ENCODE assay signal across 7 mouse cellular contexts in the genomic region with DNA sequence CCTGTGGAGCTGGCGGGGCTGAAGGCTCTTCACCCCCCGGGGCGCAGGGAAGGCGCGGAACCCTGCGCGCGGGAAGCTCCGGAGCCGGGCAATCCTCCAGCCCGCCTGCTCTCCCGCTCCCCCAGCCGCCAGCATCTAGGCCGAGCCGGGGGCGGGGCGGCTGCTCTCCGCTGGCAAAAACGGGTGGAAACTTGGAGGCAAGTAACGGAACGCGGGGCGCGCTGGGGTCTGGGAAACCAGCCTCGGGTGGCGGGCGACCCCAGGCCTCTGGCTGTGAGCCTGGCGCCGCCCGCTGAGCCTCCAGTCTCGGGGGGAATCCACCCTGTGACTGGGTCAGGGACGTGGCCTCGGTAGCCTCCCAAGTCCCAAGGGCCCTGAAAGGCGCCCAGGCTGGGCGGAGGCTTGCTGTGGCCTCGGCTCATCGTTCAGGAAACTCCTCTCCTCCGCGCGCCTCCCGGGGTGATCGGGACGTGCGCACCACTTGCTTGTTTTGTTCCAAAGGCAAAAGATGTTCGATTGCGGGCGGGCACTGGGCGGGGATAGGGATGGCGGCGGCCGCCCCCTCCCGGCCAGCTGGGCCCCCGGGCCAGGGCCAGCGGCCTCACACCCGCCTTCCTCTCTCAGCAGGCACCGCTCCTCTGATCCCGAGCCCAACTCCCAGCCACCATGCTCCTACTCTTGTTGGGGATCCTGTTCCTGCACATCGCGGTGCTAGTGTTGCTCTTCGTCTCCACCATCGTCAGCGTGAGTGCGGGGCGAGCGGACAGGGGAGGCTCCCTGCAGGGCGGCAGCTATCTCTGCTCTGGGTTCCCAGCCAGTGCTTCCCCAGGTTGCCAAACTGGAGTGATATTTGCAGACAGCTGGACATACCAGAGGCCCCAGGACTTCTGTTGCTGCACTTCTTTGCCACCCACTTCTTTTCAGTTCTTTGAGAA. TPM values are rescaled to one million over a fixed set of nuclear protein-coding genes. Genes with fewer than 3 reads are reported as not detected.
A peak's percentile ranks its signal among the peaks of the same experiment; 100 is the strongest.
DNase-seq lines count a peak whose midpoint lies in the region; ATAC-seq and TF ChIP-seq lines count a peak whose summit lies in the region.

No protein-coding gene starts in this region.

- H3K4me1 ChIP-seq in limb, embryonic 11.5 days (ENCODE audit: control insufficient read depth, insufficient read depth, low read length), result peaks cover 37% of the 10 kb centered on the region
- H3K4me1 ChIP-seq in midbrain, embryonic 14.5 days (ENCODE audit: control insufficient read depth, insufficient read depth, low read length), result peaks cover 17% of the 10 kb centered on the region
- H3K4me1 ChIP-seq in testis, adult 2 months (ENCODE audit: control insufficient read depth, insufficient read depth, low read length), result peaks cover 6% of the 10 kb centered on the region; the same call in 1 of the 2 replicates

- ATAC-seq in limb, embryonic 11.5 days (ENCODE audit: insufficient number of reproducible peaks, low FRiP score, low TSS enrichment, low read depth), result peak; percentile 55; the same call in 1 of the 2 replicates
- ATAC-seq in midbrain, embryonic 14.5 days (ENCODE audit: low FRiP score, low TSS enrichment), result peak; percentile 41; the same call in 1 of the 2 replicates

- H3K27me3 ChIP-seq in limb, embryonic 11.5 days (ENCODE audit: control insufficient read depth, insufficient read depth, low read length), result peaks cover 15% of the 10 kb centered on the region
- peaks cover 43% of the 10 kb centered on the region for H3K27me3 ChIP-seq in midbrain, embryonic 14.5 days (ENCODE audit: control insufficient read depth, insufficient read depth, low read length)
- H3K27me3 ChIP-seq in testis, adult 2 months (ENCODE audit: control insufficient read depth, insufficient read depth, low read length), result no peaks in the 10 kb centered on the region

- H3K27ac ChIP-seq in limb, embryonic 11.5 days (replicated peaks; ENCODE audit: low read depth, low read length), result peak overlapping the region; percentile 64; the same call in 1 of the 2 replicates
- H3K27ac ChIP-seq in midbrain, embryonic 14.5 days (replicated peaks; ENCODE audit: low read depth, low read length), result peak overlapping the region; percentile 52; the same call in 1 of the 2 replicates
- peak overlapping the region; percentile 47 for H3K27ac ChIP-seq in testis, adult 2 months (ENCODE audit: control insufficient read depth, insufficient read depth, low read depth, low read length)

- peak; percentile 91 for DNase-seq in adrenal gland, postnatal 10 days
- DNase-seq in embryo, embryonic 11 days, result peak; percentile 81
- DNase-seq in heart, adult 11 months, result peak; percentile 99
- peak; percentile 72 for DNase-seq in kidney, adult 18-20 months
- peak; percentile 79 for DNase-seq in limb, embryonic 11.5 days (ENCODE audit: low spot score)
- peak; percentile 70 for DNase-seq in midbrain, embryonic 14.5 days

- H3K9me3 ChIP-seq in limb, embryonic 11.5 days (ENCODE audit: control insufficient read depth, low read length), result no peaks in the 10 kb centered on the region
- no peaks in the 10 kb centered on the region for H3K9me3 ChIP-seq in midbrain, embryonic 14.5 days (ENCODE audit: control insufficient read depth, low read length)

- under 1% methylated on average over 64 of the region's 66 CpGs for WGBS in limb, embryonic 11.5 days
- WGBS in midbrain, embryonic 14.5 days, result under 1% methylated on average over 66 of the region's 66 CpGs

- peak overlapping the region; percentile 85 for H3K9ac ChIP-seq in limb, embryonic 11.5 days (ENCODE audit: low read length)
- peak overlapping the region; percentile 52 for H3K9ac ChIP-seq in midbrain, embryonic 14.5 days (replicated peaks; ENCODE audit: low read length)

- H3K4me3 ChIP-seq in limb, embryonic 11.5 days (ENCODE audit: low read depth, low read length), result peak overlapping the region; percentile 59
- peak overlapping the region; percentile 48 for H3K4me3 ChIP-seq in midbrain, embryonic 14.5 days (replicated peaks; ENCODE audit: low read depth, low read length)
- H3K4me3 ChIP-seq in testis, adult 2 months (ENCODE audit: control insufficient read depth, low read depth, low read length), result peak overlapping the region; percentile 67

- TF ChIP-seq POLR2A in testis, adult 2 months (IDR thresholded peaks at IDR 0.05; ENCODE audit: control insufficient read depth, low read depth, low read length), result no peak

- no peak for TF ChIP-seq CTCF in testis, adult 2 months (IDR thresholded peaks at IDR 0.05; ENCODE audit: control insufficient read depth, insufficient read depth, insufficient replicate concordance, low read depth, low read length)

- peak overlapping the region; percentile 96 for H3K4me2 ChIP-seq in limb, embryonic 11.5 days (ENCODE audit: low read depth, severe bottlenecking)
- H3K4me2 ChIP-seq in midbrain, embryonic 14.5 days (ENCODE audit: low read length), result peak overlapping the region; percentile 96

- H3K36me3 ChIP-seq in limb, embryonic 11.5 days (ENCODE audit: control insufficient read depth, insufficient read depth, low read length), result no peaks in the 10 kb centered on the region
- no peaks in the 10 kb centered on the region for H3K36me3 ChIP-seq in midbrain, embryonic 14.5 days (ENCODE audit: control insufficient read depth, insufficient read depth, low read length)
- H3K36me3 ChIP-seq in testis, adult 2 months (ENCODE audit: control insufficient read depth, insufficient read depth, low read length), result no peaks in the 10 kb centered on the region

RNA-seq across cellular contexts. Expression of a gene that starts 4.0 kb away (rescaled TPM):
- total RNA-seq in adrenal gland, postnatal 10 days (2021), result 100 to 1,000 TPM; 119 to 122 TPM
- polyA plus RNA-seq in limb, embryonic 11.5 days (2014; fragmentation: Nextera tagmentation; extraction: Ambion mirVana), result 43.7 and 51.0 TPM in 2 replicates
- polyA plus RNA-seq in midbrain, embryonic 14.5 days (2014; fragmentation: Nextera tagmentation; extraction: Ambion mirVana), result 15.7 and 26.4 TPM in 2 replicates
- 6.5 and 9.2 TPM in 2 replicates for polyA plus RNA-seq in testis, adult 2 months (2012; rRNA removed)

Comparison
In these comparisons a context has a peak if more than half of its experiments do, and no peak if none do; other contexts are left out.
1. Peak in every context shown above with its lines: DNase-seq, ATAC-seq, H3K4me3 ChIP-seq and H3K27ac ChIP-seq.